Mouse (Mus musculus): ENCODE data around the gene Vmn1r233. TPM values are rescaled to one million over a fixed set of nuclear protein-coding genes. Genes with fewer than 3 reads are reported as not detected.

Gene Vmn1r233
- polyA plus RNA-seq, 1 experiment from 2014 or later = not detected

GRCm38 (mm10) chr17:20944226-20944625 lies 52.0 kb downstream of the Vmn1r233 start:
- 46% methylated on average over 3 of the region's 3 CpGs for WGBS
- no peaks in the 10 kb centered on the region for H3K36me3 ChIP-seq
- peak; percentile 3 for ATAC-seq (ENCODE audit: low read depth)
- peak overlapping the region; percentile 95 for H3K27ac ChIP-seq (replicated peaks)
- H3K4me3 ChIP-seq = peak overlapping the region; percentile 65
- peak overlapping the region; percentile 64 for H3K4me2 ChIP-seq
- peak overlapping the region; percentile 72 for H3K9ac ChIP-seq
- H3K4me1 ChIP-seq (replicated peaks) = peaks cover 39% of the 10 kb centered on the region
- no peaks in the 10 kb centered on the region for H3K27me3 ChIP-seq
- H3K9me3 ChIP-seq = no peaks in the 10 kb centered on the region

Other genes starting within 250 kb of the Vmn1r233 start
- not detected in 2 replicates for gene Vmn1r228, start 210.3 kb downstream of the Vmn1r233 start, polyA plus RNA-seq (2015; fragmentation: Nextera tagmentation; extraction: Ambion mirVana)
- gene Vmn1r229, start 184.9 kb downstream of the Vmn1r233 start, polyA plus RNA-seq (2015; fragmentation: Nextera tagmentation; extraction: Ambion mirVana) = not detected in 2 replicates
- gene Vmn1r230, start 156.0 kb downstream of the Vmn1r233 start, polyA plus RNA-seq (2015; fragmentation: Nextera tagmentation; extraction: Ambion mirVana) = not detected in 2 replicates
- gene Vmn1r231, start 91.4 kb downstream of the Vmn1r233 start, polyA plus RNA-seq (2015; fragmentation: Nextera tagmentation; extraction: Ambion mirVana) = not detected in 2 replicates
- gene Vmn1r232, start 76.8 kb downstream of the Vmn1r233 start, polyA plus RNA-seq (2015; fragmentation: Nextera tagmentation; extraction: Ambion mirVana) = not detected in 2 replicates
- 664 and 692 TPM in 2 replicates for gene Ppp2r1a, start 51.2 kb downstream of the Vmn1r233 start, polyA plus RNA-seq (2015; fragmentation: Nextera tagmentation; extraction: Ambion mirVana)
- gene Zfp160, start 12.4 kb upstream of the Vmn1r233 start, polyA plus RNA-seq (2015; fragmentation: Nextera tagmentation; extraction: Ambion mirVana) = 14.5 and 16.7 TPM in 2 replicates
- gene Vmn1r234, start 229.6 kb upstream of the Vmn1r233 start, polyA plus RNA-seq (2015; fragmentation: Nextera tagmentation; extraction: Ambion mirVana) = not detected in 2 replicates